ENCODE assay signal across 7 mouse cellular contexts in the genomic region with DNA sequence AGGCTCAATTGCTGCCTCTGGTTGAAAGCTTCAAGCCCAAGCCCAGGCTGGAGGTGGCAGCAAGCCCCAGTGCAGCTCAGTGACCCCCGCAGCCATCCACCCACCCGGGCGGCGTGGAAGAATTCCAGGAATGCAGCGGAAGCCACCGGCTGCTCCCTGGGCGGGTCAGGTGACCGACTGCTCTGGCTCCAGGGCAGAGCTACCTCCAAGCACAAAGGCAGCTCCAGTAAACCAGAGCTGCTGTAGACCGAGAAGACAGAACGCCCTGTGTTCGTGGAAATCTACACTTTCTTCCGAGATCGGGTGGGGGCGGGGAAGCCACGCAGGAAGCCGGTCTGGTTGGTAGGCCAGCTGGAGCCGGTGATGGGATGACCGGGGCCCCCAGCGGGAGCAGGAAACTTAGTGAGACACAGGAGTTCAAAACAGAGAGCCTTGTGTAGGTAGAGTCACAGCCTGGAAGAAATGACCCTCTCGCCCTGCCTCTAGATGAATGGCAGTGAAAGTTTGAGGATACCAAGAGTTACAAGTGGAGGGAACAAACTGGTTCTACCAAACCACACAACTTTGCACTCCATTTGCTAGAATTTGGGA. TPM values are rescaled to one million over a fixed set of nuclear protein-coding genes. Genes with fewer than 3 reads are reported as not detected.
DNase-seq lines count a peak whose midpoint lies in the region; ATAC-seq and TF ChIP-seq lines count a peak whose summit lies in the region.

No protein-coding gene starts in this region.

- peak overlapping the region; percentile 30 to 46; a peak in 3 of 4 replicates for H3K4me3 ChIP-seq in ES-E14 (ENCODE audit: insufficient read depth in 1 of 2, low read depth in 1 of 2, low read length in 2 of 2, poor library complexity in 1 of 2, severe bottlenecking in 1 of 2)
- H3K4me3 ChIP-seq in forebrain, embryonic 14.5 days (ENCODE audit: low read depth, low read length) = peak overlapping the region; percentile 14; the same call in 1 of the 2 replicates

- ATAC-seq in forebrain, embryonic 14.5 days = peak; percentile 49; the same call in 1 of the 2 replicates
- no peak for ATAC-seq in CD4-positive, CD25-positive, alpha-beta regulatory T cell, adult 4 months

- H3K9me3 ChIP-seq in ES-E14 (ENCODE audit: control insufficient read depth, insufficient read depth, low read depth, low read length) = no peaks in the 10 kb centered on the region
- H3K9me3 ChIP-seq in forebrain, embryonic 14.5 days (replicated peaks; ENCODE audit: control insufficient read depth, low read length) = no peaks in the 10 kb centered on the region

- peak overlapping the region; percentile 73 for H3K9ac ChIP-seq in ES-E14 (ENCODE audit: insufficient read depth, low read depth, low read length, poor library complexity, severe bottlenecking)
- peak overlapping the region; percentile 46 for H3K9ac ChIP-seq in forebrain, embryonic 14.5 days (ENCODE audit: low read length)

- 10% methylated on average over 20 of the region's 20 CpGs for WGBS in forebrain, embryonic 14.5 days

- peak overlapping the region; percentile 75 for H3K27ac ChIP-seq in ES-E14 (ENCODE audit: insufficient read depth, low read depth, low read length, poor library complexity, severe bottlenecking)
- H3K27ac ChIP-seq in forebrain, embryonic 14.5 days (ENCODE audit: low read depth, low read length) = no peak overlapping the region

- H3K27me3 ChIP-seq in forebrain, embryonic 14.5 days (replicated peaks; ENCODE audit: control insufficient read depth, insufficient read depth, low read length) = no peaks in the 10 kb centered on the region

- no peaks in the 10 kb centered on the region; a peak in 2 of 4 replicates for H3K4me1 ChIP-seq in ES-E14 (ENCODE audit: control insufficient read depth in 2 of 2, insufficient read depth in 2 of 2, low read length in 2 of 2, poor library complexity in 1 of 2)
- peaks cover 6% of the 10 kb centered on the region; the same call in 1 of the 2 replicates for H3K4me1 ChIP-seq in forebrain, embryonic 14.5 days (ENCODE audit: control insufficient read depth, insufficient read depth, low read length)

- no peaks in the 10 kb centered on the region for H3K36me3 ChIP-seq in ES-E14 (ENCODE audit: control insufficient read depth, insufficient read depth, low read length, poor library complexity, severe bottlenecking)
- H3K36me3 ChIP-seq in forebrain, embryonic 14.5 days (ENCODE audit: control insufficient read depth, insufficient read depth, low read length) = no peaks in the 10 kb centered on the region

- DNase-seq in 3T3-L1 (ENCODE audit: low read depth, low spot score) = peak; percentile 58
- peak; percentile 55 for DNase-seq in ES-E14 (ENCODE audit: low read depth, low spot score)
- peak; percentile 31 for DNase-seq in forebrain, embryonic 14.5 days (ENCODE audit: low spot score)
- DNase-seq in kidney, adult 11 months = peak; percentile 86
- peak; percentile 49 to 57 for DNase-seq in lung, adult 18-20 months
- peak; percentile 12 for DNase-seq in ovary, postnatal 14 days (ENCODE audit: low spot score)

- H3K4me2 ChIP-seq in forebrain, embryonic 14.5 days (ENCODE audit: low read length) = peak overlapping the region; percentile 41

- in situ Hi-C loops in ES-E14 (cut with MboI; ENCODE audit: low sequenced_read_pairs in 2 of 2, unreplicated experiment in 2 of 2) = no loop called here

TF ChIP-seq in ES-E14, 5 proteins besides CTCF, POLR2A, EP300 and RAD21:
- TF ChIP-seq CHD2 (IDR thresholded peaks at IDR 0.05; ENCODE audit: low read depth, low read length) = no peak
- TF ChIP-seq ZC3H11A (IDR thresholded peaks at IDR 0.05; ENCODE audit: borderline replicate concordance, low read depth, low read length) = no peak
- TF ChIP-seq ZNF384 (IDR thresholded peaks at IDR 0.05; ENCODE audit: low read depth, low read length) = no peak
- no peak for TF ChIP-seq HCFC1 (IDR thresholded peaks at IDR 0.05; ENCODE audit: borderline replicate concordance, insufficient read depth, low read length)
- TF ChIP-seq MAFK (IDR thresholded peaks at IDR 0.05; ENCODE audit: insufficient read depth, low read depth, low read length) = no peak

RNA-seq across cellular contexts. Expression of a gene that starts 4.2 kb away (rescaled TPM):
- total RNA-seq in ES-E14 (2012; rRNA removed) = 0.21 and 0.67 TPM in 2 replicates
- polyA plus RNA-seq in forebrain, embryonic 14.5 days (2014; fragmentation: Nextera tagmentation; extraction: Ambion mirVana) = 9.3 and 11.6 TPM in 2 replicates
- not detected for polyA plus RNA-seq in CD4-positive, CD25-positive, alpha-beta regulatory T cell, adult 4 months (2017; shearing (Covaris generic))

Comparison
In these comparisons a context has a peak if more than half of its experiments do, and no peak if none do; other contexts are left out.
1. DNase-seq: peak in every context shown above with its lines; median percentile 86 in kidney, adult 11 months; 58 in 3T3-L1; 55 in ES-E14; 53 in lung, adult 18-20 months; 31 in forebrain, embryonic 14.5 days; 12 in ovary, postnatal 14 days.
2. RNA of a gene that starts 4.2 kb away (polyA plus RNA-seq): 9.3 to 11.6 TPM in forebrain, embryonic 14.5 days; not detected in CD4-positive, CD25-positive, alpha-beta regulatory T cell, adult 4 months; every median in the first group is over 10 times any median in the second.